Mouse (Mus musculus) testis, adult 2 months (tissue): ENCODE measurements around the gene Glipr2.

Experiments used
- CTCF ChIP-seq: fragments of 200-500 bp; IDR thresholded peaks from 2 replicates; pipeline ENCODE4 v1.5.1; 2012; ENCODE audit warnings: low read depth, mild to moderate bottlenecking, inconsistent platforms, low read length, moderate library complexity; ENCODE audit not compliant: control insufficient read depth, insufficient read depth, insufficient replicate concordance
- POLR2A ChIP-seq: fragments of 200-500 bp; IDR thresholded peaks from 2 replicates; pipeline ENCODE4 v1.6.1; 2012; ENCODE audit warnings: low read depth, mild to moderate bottlenecking, inconsistent platforms, low read length, moderate library complexity; ENCODE audit not compliant: control insufficient read depth

DNA sequence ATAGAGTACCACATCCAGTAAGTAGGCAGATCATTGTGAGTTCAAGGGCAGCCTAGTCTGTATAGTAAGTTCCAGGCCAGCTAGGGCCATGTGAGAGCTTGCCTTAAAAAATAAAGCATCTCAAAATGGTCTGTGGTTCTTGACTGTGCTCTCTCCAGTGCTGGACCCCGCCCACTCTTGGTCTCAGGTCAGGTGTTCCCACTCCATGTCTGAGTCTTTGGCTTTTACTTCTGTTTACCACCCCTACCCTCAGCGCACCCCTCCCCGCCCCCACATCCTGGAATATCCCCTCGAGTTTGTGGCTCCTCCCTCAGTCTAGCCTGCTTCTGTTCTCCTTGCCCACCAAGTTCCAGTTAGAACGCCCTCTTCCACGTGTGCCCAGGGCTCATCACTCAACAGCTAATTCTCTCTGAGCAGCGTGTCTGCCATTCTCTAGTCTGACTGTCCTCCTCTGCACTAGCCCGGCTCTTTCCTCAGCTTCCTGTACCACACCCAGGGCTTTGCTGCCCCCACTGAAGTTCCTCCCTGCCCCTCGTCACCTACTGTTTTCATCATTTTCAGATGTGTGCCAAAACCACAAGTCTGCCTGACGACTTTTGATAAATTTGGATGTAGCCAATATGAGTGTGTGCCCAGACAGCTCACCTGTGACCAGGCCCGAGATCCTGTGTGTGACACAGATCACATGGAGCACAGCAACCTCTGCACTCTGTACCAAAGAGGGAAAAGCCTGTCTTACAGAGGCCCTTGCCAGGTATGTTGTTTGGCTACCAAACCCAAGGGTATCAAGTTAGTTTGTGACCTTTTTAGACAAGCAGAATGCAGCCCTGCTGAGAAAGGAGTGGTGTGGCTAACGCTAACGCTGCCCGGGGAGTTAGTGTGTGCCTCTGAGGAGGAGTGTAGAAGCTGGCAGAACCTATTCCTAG is 20.2 kb upstream of the Glipr2 start:
- TF ChIP-seq CTCF (no peak), POLR2A (no peak)
